Mouse (Mus musculus) left cerebral cortex, adult 18-20 months (tissue): ENCODE measurements around the gene Olfr765. TPM values are rescaled to one million over a fixed set of nuclear protein-coding genes. Genes with fewer than 3 reads are reported as not detected.
A peak's percentile ranks its signal among the peaks of the same experiment; 100 is the strongest.
"Not testable (repeated sequence)": the region's sequence is repeated elsewhere in the genome, so short reads cannot be mapped to it uniquely, and the experiment has no call there.

Experiments
- DNase-seq, 2 experiments: peaks; one replicate each; pipeline ENCODE4 v3.0.0; 2021 to 2022; ENCODE audit warnings: low spot score in 2 of 2, mixed read lengths in 1 of 2
- long read RNA-seq, 2 experiments: library from polyadenylated mRNA; stranded (forward); transcript quantifications; one replicate each; pipeline ENCODE4 v2.0.0; 2021
- total RNA-seq, 2 experiments: library from RNA; stranded (reverse); gene quantifications; 2 replicates each; pipeline ENCODE4 v1.2.3; 2021

Gene Olfr765
- total RNA-seq: not detected
- long read RNA-seq, experiment 1: 0 reads
- long read RNA-seq, experiment 2: 0 reads

DNA sequence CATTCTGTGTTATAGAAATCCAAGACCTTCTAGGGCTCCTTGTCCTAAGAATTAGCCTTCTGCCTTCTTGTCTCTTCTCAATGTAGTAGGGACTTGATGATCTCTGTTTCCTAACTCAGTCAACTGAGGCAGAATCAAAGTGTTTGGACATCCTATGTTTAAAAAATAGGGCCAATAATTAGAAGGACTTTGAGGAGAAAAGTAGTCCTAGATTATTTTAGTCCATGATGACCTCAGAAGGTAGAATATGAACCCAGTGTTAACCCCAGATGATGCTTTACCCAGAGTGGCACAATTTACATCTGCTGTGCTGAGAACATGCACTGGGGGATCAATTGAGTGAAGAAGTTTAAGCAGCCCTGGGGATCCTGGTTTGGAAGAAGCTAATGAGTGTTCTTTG lies at the start of gene Olfr765:
Olfr765 (minus strand) TSS at position 101 of the 400 bp plus-strand sequence.
- not testable (repeated sequence) for DNase-seq

DNA sequence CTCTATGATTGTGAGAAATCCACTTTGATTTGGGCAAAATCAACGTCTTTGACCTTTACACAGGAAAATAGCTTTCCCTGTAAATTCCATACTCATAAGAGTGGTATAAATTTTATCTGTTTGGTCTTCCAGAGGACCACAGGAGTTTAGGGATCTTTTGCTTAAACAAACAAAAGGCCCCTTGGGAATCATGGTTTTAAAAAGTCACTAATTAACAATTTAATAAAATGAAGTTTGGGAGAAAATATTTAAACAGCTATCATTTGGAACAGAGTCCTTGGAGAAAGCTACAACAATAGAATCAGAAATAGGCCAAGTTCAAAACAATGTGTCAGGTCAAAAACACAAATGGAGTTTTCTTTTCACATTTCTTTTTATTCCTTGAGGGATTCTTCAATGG lies 49.5 kb upstream of the Olfr765 start, which contains the start of gene Olfr768:
Olfr768 (minus strand) TSS at position 101 of the 400 bp plus-strand sequence.
- no peak for DNase-seq

DNA sequence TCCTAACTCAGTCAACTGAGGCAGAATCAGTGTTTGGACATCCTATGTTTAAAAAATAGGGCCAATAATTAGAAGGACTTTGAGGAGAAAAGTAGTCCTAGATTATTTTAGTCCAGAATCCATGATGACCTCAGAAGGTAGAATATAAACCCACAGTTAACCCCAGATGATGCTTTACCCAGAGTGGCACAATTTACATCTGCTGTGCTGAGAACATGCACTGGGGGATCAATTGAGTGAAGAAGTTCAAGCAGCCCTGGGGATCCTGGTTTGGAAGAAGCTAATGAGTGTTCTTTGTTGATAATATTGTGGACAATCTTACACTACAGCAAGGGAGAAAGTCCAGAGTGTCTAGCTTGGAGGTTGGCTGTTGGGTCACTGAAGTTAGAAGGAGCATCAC lies 33.0 kb upstream of the Olfr765 start, which contains the start of gene Olfr767:
Olfr767 (minus strand) TSS at position 101 of the 400 bp plus-strand sequence.
- not testable (repeated sequence) for DNase-seq

DNA sequence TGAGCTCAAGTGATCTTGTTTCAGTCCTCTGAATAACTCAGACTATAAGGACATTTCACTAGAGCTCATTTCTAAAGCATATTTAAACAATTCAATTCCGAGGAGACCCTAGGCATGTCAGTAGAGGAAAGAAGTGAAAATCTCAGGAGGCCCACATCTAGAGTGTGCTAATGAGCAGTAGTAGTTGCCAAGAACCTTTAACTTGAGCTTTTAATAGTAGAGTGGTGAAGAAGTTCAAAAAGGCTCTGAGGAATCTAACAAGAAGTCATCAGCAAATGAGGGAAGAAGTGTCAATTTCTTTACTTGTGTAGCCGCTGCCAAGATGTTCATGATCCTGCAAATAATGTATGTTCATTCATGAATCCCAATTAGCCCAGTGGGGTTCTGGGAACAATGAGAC lies 19.1 kb upstream of the Olfr765 start, which contains the start of gene Olfr766-ps1:
Olfr766-ps1 (minus strand) TSS at position 101 of the 400 bp plus-strand sequence.
- DNase-seq: no peak

DNA sequence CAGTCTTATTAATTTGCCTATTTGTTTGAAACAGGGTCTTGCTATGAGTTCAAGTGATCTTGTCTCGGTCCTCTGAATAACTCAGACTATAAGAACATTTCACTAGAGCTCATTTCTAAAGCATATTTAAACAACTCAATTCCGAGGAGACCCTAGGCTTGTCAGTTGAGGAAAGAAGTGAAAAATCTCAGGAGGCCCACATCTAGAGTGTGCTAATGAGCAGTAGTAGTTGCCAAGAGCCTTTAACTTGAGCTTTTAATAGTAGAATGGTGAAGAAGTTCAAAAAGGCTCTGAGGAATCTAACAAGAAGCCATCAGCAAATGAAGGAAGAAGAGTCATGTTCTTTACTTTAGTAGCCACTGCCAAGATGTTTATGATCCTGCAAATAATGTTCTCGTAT lies 10.0 kb downstream of the Olfr765 start, which contains the start of gene Olfr764-ps1:
Olfr764-ps1 (minus strand) TSS at position 101 of the 400 bp plus-strand sequence.
- no peak for DNase-seq

DNA sequence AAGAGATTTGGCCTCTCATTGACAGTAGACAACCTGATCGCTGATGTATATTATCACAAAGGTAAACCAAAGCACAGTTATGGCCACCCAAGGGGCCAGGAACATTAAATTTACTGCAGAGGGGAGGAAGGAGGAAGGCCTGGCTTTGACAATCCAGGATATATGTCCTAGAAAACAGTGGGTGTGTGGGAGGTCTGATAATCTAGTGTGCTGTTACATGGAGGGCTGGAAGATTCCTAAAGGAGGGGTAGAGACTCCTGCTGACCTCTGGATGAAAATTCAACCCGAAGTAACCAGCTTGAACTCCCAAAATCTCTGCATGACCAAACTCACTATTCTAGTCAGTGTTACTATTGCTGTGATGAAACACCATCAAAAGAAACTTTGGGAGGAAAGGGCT lies 21.5 kb downstream of the Olfr765 start:
- no peak for DNase-seq

DNA sequence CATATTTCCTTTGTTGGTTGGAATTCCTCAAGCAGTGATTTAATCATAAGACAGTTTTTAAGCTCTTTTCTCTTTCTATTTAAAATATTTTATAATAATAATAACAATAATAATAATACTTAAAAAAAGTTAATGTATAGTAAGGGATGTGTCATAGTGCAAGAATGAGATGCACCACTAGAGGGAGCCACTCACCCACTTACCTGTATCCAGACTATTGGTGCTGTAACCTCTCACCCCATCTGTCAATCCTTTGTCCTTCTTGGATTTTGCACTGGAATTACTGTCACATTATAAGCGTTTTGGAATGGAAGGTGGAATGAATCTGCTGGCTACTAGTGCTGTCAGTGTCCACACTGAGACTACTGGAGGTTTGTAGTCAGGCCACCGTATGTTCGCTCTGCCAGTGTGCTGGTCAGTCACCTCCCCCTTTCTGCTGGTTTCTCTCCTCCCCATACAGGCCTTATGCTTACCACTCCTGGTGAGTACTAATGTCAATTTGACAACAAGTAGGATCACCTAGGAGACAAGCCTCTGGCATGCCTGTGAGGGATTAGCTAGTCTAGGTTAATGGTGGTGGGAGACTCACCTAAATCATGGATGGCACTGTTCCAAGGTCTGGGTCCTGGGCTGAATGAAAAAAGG lies 23.7 kb downstream of the Olfr765 start:
- peak; percentile 30 to 60 for DNase-seq

DNA sequence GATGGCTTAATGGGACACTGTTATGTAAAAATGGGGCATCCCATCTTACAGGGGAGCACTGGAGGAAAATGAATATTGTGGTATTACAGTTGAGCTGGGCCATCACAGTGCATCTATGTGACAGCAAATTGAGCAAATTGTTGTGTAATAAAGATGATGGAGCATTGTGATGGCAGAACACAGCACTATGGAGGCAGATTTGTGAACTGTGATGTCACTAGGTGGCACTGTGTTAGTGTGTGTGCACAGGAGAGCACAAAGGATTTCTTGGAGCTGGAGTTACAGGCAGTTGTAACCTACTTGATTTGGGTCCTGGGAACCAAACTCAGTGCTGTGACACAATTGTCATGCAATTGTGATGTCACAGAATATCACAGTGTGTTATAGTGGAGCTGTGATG lies 26.5 kb downstream of the Olfr765 start:
- no peak for DNase-seq

DNA sequence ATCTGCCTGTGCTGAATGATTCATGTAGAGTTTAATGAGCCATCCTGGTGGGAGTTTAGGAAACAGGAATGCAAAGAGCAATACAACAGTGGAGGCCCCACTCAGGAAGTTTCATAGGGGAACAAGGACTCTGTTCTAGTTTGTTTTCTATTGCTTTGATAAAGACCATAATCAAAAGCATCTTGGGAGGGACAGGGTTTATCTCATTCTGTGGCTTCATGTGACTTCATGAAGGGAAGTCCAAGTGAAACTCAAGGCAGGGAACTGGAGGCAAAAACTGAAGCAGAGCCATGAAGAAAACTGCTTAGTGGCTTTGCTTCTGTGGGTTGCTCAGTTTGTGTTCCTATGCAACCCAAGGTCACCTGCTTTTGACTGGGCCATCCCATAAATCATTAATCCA lies 35.3 kb downstream of the Olfr765 start:
- no peak for DNase-seq

DNA sequence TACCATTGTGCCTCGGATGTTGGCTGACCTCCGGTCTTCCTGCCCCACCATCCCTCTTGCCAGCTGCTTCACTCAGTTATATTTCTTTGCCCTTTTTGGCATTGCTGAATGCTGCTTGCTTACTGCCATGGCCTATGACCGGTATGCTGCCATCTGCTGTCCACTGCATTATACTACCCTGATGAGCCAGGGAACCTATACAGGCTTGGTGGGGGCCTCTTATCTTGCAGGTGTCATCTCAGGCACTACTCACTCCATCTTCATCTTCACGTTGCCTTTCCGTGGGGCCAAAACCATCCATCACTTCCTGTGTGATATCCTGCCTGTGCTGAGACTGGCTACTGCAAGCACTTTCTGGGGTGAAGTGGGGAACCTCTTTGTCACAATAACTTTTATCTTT lies 38.3 kb downstream of the Olfr765 start:
- DNase-seq: not testable (repeated sequence)

DNA sequence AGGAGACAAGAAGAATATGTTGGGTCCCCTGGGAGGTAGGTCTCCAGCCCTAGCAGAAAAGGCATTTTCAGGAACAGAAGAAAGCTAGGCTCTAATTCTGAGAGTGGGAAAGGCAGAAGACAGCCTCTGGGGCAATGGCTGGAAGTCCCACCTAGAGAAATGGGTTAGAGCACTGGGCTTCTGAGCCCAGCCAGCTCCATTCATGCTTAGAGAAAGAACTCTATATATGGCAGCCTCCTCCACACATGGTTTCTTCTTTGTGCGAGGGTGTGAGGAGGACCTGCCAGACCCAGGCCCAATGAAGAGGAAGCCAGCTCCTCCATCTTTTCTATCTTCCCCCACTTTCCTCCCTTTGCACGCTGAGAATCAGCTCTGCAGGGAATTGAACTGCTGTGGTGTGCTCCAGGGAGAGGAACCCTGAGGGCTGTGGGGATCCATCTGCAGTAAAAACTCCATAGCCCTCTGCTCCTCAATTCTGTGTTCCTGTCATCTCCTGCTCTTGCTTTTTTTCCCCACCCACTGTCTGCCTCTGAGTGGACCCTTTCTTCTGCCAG lies 39.4 kb downstream of the Olfr765 start, which contains the start of gene Olfr763:
Olfr763 (plus strand) TSS at position 504 of the 554 bp plus-strand sequence.
- DNase-seq: no peak

DNA sequence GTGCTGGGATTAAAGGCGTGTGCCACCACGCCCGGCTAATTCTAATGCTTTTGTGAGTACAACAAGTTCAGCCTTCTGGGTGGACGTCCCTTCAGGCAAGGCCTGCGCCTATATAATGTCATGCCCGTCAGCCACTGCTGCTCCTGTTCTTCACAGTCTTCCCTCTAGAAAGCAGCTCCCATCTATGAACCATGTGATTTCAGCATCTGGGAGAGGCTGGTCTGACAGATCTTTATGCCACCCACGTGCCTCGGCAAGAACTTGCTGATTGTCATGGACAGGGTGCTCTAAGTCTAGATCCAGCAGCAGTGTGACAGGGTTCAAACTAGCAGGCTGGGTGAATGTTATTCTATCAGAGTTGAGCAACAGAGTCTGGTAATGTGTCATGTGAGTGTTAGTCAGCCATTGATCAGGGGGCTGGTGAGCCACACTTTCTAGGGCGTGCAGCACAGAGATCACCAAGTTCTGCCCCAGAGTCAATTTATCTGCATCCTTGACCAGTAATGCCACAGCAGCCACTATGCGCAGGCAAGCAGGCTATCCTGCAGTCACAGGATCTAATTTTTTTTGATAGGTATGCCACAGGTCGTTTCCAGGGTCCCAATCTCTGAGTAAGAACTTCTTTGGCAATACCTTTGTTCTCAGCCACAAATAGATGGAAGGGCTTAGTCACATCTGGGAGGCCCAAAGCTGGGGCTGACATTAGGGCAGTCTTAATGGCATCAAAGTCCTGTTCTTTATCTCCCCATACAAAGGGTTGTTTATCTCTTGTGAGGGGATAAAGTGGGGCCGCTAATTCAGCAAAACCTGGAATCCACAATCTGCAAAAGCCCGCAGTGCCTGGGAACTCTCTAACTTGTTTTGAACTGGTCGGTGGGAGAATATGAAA lies 45.5 kb downstream of the Olfr765 start:
- no peak for DNase-seq

DNA sequence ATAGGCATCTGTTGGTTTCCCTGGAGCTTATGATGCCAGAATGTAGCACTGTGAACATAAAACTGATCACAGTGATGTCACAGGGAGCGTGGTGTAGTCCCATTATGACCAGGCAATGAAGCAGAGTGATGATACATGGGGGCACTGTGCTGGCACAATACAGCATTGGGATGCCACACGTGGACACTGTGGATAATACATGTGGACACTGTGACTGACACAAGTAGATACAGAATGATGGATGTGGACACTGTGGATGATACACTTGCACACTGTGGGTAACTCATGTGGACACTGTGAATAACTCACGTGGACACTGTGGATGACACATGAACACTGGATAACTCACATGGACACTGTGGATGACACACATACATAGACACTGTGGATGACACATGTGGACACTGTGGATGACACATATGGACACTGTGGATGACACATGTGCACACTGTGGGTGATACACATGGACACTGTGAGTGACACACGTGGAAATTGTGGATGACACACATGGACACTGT lies 53.2 kb downstream of the Olfr765 start:
- no peak for DNase-seq

DNA sequence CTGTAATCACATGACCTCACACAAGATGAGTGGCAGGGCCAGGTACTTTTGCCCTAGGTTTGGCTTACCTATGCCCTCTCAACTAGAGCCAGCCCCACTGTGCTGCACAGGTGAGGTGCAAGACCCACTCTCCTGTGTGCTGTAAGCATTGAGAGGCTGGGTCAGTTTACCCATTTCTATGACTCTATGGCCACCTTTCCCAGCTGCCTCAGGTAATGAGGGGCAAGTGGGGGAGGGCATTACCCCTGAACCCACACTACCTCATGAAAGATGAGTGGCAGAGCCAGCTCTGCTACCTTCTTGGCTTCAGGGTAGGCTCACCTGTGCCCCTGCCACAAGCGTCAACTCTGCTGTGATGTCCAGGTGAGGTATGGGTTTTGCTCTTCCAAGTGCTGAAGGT lies 54.0 kb downstream of the Olfr765 start:
- no peak for DNase-seq

Other genes with a start within 250 kb of the Olfr765 start
- gene Dnajc14, start 245.9 kb downstream of the Olfr765 start, total RNA-seq: 10 to 100 TPM; 64.6 to 67.0 TPM
- 1 to 10 TPM; 6.9 to 7.1 TPM for gene Tmem198b, start 245.6 kb downstream of the Olfr765 start, total RNA-seq
- gene Sarnp, start 232.7 kb downstream of the Olfr765 start, total RNA-seq: 10 to 100 TPM; 39.5 to 39.6 TPM
- 1 to 10 TPM; 8.0 to 8.6 TPM for gene Ormdl2, start 228.4 kb downstream of the Olfr765 start, total RNA-seq
- 10 to 100 TPM; 12.5 to 15.2 TPM for gene Gdf11, start 158.3 kb downstream of the Olfr765 start, total RNA-seq
- 10 to 100 TPM; 69.1 to 71.4 TPM for gene Cd63, start 149.0 kb downstream of the Olfr765 start, total RNA-seq
- 1 to 10 TPM; 3.6 to 7.6 TPM for gene Rdh5, start 127.1 kb downstream of the Olfr765 start, total RNA-seq
- gene Bloc1s1, start 126.0 kb downstream of the Olfr765 start, total RNA-seq: 10 to 100 TPM; 79.8 to 82.3 TPM
- 10 to 100 TPM; 13.5 TPM for gene Itga7, start 116.2 kb downstream of the Olfr765 start, total RNA-seq
- gene Mettl7b, start 89.0 kb downstream of the Olfr765 start, total RNA-seq: not detected
- not detected for gene Olfr9, start 60.6 kb downstream of the Olfr765 start, total RNA-seq
- not detected for gene Olfr763, start 39.2 kb downstream of the Olfr765 start, total RNA-seq
- gene Olfr764-ps1, start 10.1 kb downstream of the Olfr765 start, total RNA-seq: not detected
- not detected for gene Olfr766-ps1, start 19.0 kb upstream of the Olfr765 start, total RNA-seq
- not detected for gene Olfr767, start 32.9 kb upstream of the Olfr765 start, total RNA-seq
- gene Olfr768, start 49.4 kb upstream of the Olfr765 start, total RNA-seq: not detected
- gene Olfr769, start 67.9 kb upstream of the Olfr765 start, total RNA-seq: not detected
- gene Olfr770, start 89.0 kb upstream of the Olfr765 start, total RNA-seq: not detected
- not detected for gene Olfr771, start 114.8 kb upstream of the Olfr765 start, total RNA-seq
- gene Olfr772, start 127.9 kb upstream of the Olfr765 start, total RNA-seq: not detected
- not detected for gene Olfr773, start 137.4 kb upstream of the Olfr765 start, total RNA-seq
- not detected for gene Olfr774, start 186.2 kb upstream of the Olfr765 start, total RNA-seq
- gene Olfr775, start 198.4 kb upstream of the Olfr765 start, total RNA-seq: not detected
- not detected for gene Olfr776, start 209.1 kb upstream of the Olfr765 start, total RNA-seq
- not detected for gene Olfr777, start 221.5 kb upstream of the Olfr765 start, total RNA-seq